Mouse (Mus musculus): Measurements from ENCODE around the gene Slc12a1. TPM values are rescaled to one million over a fixed set of nuclear protein-coding genes. Genes with fewer than 3 reads are reported as not detected.

Gene Slc12a1
- polyA plus RNA-seq, 1 experiment from 2014 or later = not detected

DNA sequence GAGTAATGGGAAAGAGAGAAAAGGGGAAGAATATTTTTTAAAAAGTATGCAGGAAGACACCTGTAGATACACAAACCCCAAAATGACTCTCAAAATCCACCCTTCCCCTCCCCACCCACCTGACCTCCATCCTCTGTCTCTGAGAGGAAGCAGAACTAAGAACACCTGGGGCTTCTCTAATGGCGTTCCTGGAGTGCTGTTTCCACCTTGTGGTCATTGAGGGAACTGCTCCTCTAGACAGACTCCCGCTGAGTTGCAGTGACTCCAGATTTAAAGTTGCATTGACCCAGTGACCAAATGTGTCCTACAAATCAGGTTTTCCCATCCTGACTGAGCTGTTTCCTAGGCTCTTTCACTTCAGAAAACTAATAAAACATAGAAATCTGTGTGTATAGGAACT, 36.9 kb downstream of the Slc12a1 start:
- H3K4me3 ChIP-seq (replicated peaks; ENCODE audit: low read length) = no peak overlapping the region
- H3K36me3 ChIP-seq (ENCODE audit: control insufficient read depth, insufficient read depth, low read length) = no peaks in the 10 kb centered on the region
- no peaks in the 10 kb centered on the region for H3K27me3 ChIP-seq (ENCODE audit: control insufficient read depth, insufficient read depth, low read length)
- H3K27ac ChIP-seq (ENCODE audit: low read length) = no peak overlapping the region
- no peak overlapping the region for H3K4me2 ChIP-seq (ENCODE audit: low read depth, low read length)
- no peak for ATAC-seq (ENCODE audit: insufficient read depth, low FRiP score)
- H3K9ac ChIP-seq (ENCODE audit: low read length) = no peak overlapping the region
- H3K4me1 ChIP-seq (ENCODE audit: control insufficient read depth, insufficient read depth, low read length) = no peaks in the 10 kb centered on the region
- 2% methylated on average over 2 of the region's 2 CpGs for WGBS
- H3K9me3 ChIP-seq (replicated peaks; ENCODE audit: control insufficient read depth, low read length) = no peaks in the 10 kb centered on the region

- no peak for ATAC-seq (ENCODE audit: insufficient read depth, low FRiP score)
- no peaks in the 10 kb centered on the region for H3K4me1 ChIP-seq (ENCODE audit: control insufficient read depth, insufficient read depth, low read length)
- no peak overlapping the region for H3K4me3 ChIP-seq (replicated peaks; ENCODE audit: low read length)
- no peaks in the 10 kb centered on the region for H3K9me3 ChIP-seq (replicated peaks; ENCODE audit: control insufficient read depth, low read length)
- no peak overlapping the region for H3K4me2 ChIP-seq (ENCODE audit: low read depth, low read length)
- no peak overlapping the region for H3K9ac ChIP-seq (ENCODE audit: low read length)
- no peak overlapping the region for H3K27ac ChIP-seq (ENCODE audit: low read length)
- H3K36me3 ChIP-seq (ENCODE audit: control insufficient read depth, insufficient read depth, low read length) = no peaks in the 10 kb centered on the region
- no peaks in the 10 kb centered on the region for H3K27me3 ChIP-seq (ENCODE audit: control insufficient read depth, insufficient read depth, low read length)
Observed at GRCm38 (mm10) chr2:125192905-125193304, 40.6 kb downstream of the Slc12a1 start.

DNA sequence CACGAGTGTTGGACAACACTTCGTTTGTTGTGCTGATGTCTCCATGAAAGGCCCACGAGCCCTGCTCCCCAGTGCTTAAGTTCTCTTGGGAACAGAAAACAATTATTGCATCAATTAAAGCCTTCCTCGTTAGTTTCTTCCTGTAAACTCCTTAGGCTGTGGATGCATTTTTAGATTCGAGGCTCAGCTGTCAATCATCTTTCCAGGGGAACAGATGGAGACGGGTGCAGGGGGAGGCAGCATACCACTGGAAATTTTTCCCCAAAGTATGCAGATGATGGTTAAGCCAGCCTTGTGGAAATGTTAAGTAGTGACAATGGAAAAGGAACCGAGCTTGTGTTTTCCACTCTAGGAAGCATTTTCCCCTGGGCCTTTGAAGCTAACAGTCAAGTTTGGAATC, 44.5 kb downstream of the Slc12a1 start:
- H3K27me3 ChIP-seq (ENCODE audit: control insufficient read depth, insufficient read depth, low read length) = no peaks in the 10 kb centered on the region
- H3K27ac ChIP-seq (ENCODE audit: low read length) = no peak overlapping the region
- no peaks in the 10 kb centered on the region for H3K9me3 ChIP-seq (replicated peaks; ENCODE audit: control insufficient read depth, low read length)
- H3K4me3 ChIP-seq (replicated peaks; ENCODE audit: low read length) = no peak overlapping the region
- 72% methylated on average over 7 of the region's 7 CpGs for WGBS
- H3K36me3 ChIP-seq (ENCODE audit: control insufficient read depth, insufficient read depth, low read length) = no peaks in the 10 kb centered on the region
- ATAC-seq (ENCODE audit: insufficient read depth, low FRiP score) = no peak
- no peaks in the 10 kb centered on the region for H3K4me1 ChIP-seq (ENCODE audit: control insufficient read depth, insufficient read depth, low read length)
- H3K4me2 ChIP-seq (ENCODE audit: low read depth, low read length) = no peak overlapping the region
- no peak overlapping the region for H3K9ac ChIP-seq (ENCODE audit: low read length)

GRCm38 (mm10) chr2:125208894-125209596, 56.7 kb downstream of the Slc12a1 start:
- ATAC-seq (ENCODE audit: insufficient read depth, low FRiP score) = no peak
- 65% methylated on average over 14 of the region's 14 CpGs for whole genome bisulfite sequencing
- H3K9me3 ChIP-seq (replicated peaks; ENCODE audit: control insufficient read depth, low read length) = no peaks in the 10 kb centered on the region
- H3K27ac ChIP-seq (ENCODE audit: low read length) = no peak overlapping the region
- H3K9ac ChIP-seq (ENCODE audit: low read length) = no peak overlapping the region
- no peaks in the 10 kb centered on the region for H3K36me3 ChIP-seq (ENCODE audit: control insufficient read depth, insufficient read depth, low read length)
- no peak overlapping the region for H3K4me3 ChIP-seq (replicated peaks; ENCODE audit: low read length)
- no peaks in the 10 kb centered on the region for H3K27me3 ChIP-seq (ENCODE audit: control insufficient read depth, insufficient read depth, low read length)
- no peak overlapping the region for H3K4me2 ChIP-seq (ENCODE audit: low read depth, low read length)
- H3K4me1 ChIP-seq (ENCODE audit: control insufficient read depth, insufficient read depth, low read length) = 0 out of 2 replicates have a peak, but pooled peaks cover 3% of the 10 kb centered on the region

GRCm38 (mm10) chr2:125211831-125212510, 59.7 kb downstream of the Slc12a1 start:
- H3K36me3 ChIP-seq (ENCODE audit: control insufficient read depth, insufficient read depth, low read length) = no peaks in the 10 kb centered on the region
- no peak overlapping the region for H3K4me2 ChIP-seq (ENCODE audit: low read depth, low read length)
- no peak overlapping the region for H3K27ac ChIP-seq (ENCODE audit: low read length)
- H3K4me3 ChIP-seq (replicated peaks; ENCODE audit: low read length) = no peak overlapping the region
- ATAC-seq (ENCODE audit: insufficient read depth, low FRiP score) = no peak
- no peak overlapping the region for H3K9ac ChIP-seq (ENCODE audit: low read length)
- 56% methylated on average over 10 of the region's 10 CpGs for WGBS
- no peaks in the 10 kb centered on the region for H3K9me3 ChIP-seq (replicated peaks; ENCODE audit: control insufficient read depth, low read length)
- H3K4me1 ChIP-seq (ENCODE audit: control insufficient read depth, insufficient read depth, low read length) = 0 out of 2 replicates have a peak, but pooled peaks cover 3% of the 10 kb centered on the region
- H3K27me3 ChIP-seq (ENCODE audit: control insufficient read depth, insufficient read depth, low read length) = no peaks in the 10 kb centered on the region

DNA sequence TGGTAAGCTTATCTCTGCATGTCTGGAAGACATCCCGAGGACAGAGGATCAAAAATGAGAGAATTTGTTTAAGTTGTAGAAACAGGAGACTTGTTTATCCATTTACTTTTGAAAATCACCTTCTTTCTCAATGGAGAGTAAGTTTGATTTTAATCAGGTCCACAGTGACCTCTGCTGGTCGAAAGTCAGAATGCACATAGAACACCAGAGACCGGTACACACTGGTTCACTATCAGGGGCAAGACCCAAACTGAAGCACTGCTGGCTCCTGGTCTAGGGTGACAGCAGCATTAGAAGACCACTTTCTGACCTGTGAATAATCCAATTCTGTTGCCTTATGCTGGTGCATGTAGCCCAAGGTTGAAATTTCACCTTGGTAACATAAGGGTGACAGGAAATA, 62.3 kb downstream of the Slc12a1 start:
- no peak overlapping the region for H3K4me2 ChIP-seq (ENCODE audit: low read depth, low read length)
- no peaks in the 10 kb centered on the region for H3K36me3 ChIP-seq (ENCODE audit: control insufficient read depth, insufficient read depth, low read length)
- no peak overlapping the region for H3K27ac ChIP-seq (ENCODE audit: low read length)
- ATAC-seq (ENCODE audit: insufficient read depth, low FRiP score) = no peak
- no peak overlapping the region for H3K9ac ChIP-seq (ENCODE audit: low read length)
- 0 out of 2 replicates have a peak, but pooled peaks cover 3% of the 10 kb centered on the region for H3K4me1 ChIP-seq (ENCODE audit: control insufficient read depth, insufficient read depth, low read length)
- H3K4me3 ChIP-seq (replicated peaks; ENCODE audit: low read length) = no peak overlapping the region
- H3K9me3 ChIP-seq (replicated peaks; ENCODE audit: control insufficient read depth, low read length) = no peaks in the 10 kb centered on the region
- H3K27me3 ChIP-seq (ENCODE audit: control insufficient read depth, insufficient read depth, low read length) = no peaks in the 10 kb centered on the region
- WGBS = 2% methylated on average over 3 of the region's 3 CpGs

- no peak for ATAC-seq (ENCODE audit: insufficient read depth, low FRiP score)
- H3K4me1 ChIP-seq (ENCODE audit: control insufficient read depth, insufficient read depth, low read length) = no peaks in the 10 kb centered on the region
- H3K9ac ChIP-seq (ENCODE audit: low read length) = no peak overlapping the region
- 59% methylated on average over 6 of the region's 6 CpGs for WGBS
- H3K4me2 ChIP-seq (ENCODE audit: low read depth, low read length) = no peak overlapping the region
- no peaks in the 10 kb centered on the region for H3K27me3 ChIP-seq (ENCODE audit: control insufficient read depth, insufficient read depth, low read length)
- H3K27ac ChIP-seq (ENCODE audit: low read length) = no peak overlapping the region
- H3K4me3 ChIP-seq (replicated peaks; ENCODE audit: low read length) = no peak overlapping the region
- H3K9me3 ChIP-seq (replicated peaks; ENCODE audit: control insufficient read depth, low read length) = no peaks in the 10 kb centered on the region
- H3K36me3 ChIP-seq (ENCODE audit: control insufficient read depth, insufficient read depth, low read length) = no peaks in the 10 kb centered on the region
Observed at GRCm38 (mm10) chr2:125217286-125217685, 65.0 kb downstream of the Slc12a1 start.

- no peak overlapping the region for H3K9ac ChIP-seq (ENCODE audit: low read length)
- no peak for ATAC-seq (ENCODE audit: insufficient read depth, low FRiP score)
Observed at GRCm38 (mm10) chr2:125218566-125218965, 66.3 kb downstream of the Slc12a1 start.

DNA sequence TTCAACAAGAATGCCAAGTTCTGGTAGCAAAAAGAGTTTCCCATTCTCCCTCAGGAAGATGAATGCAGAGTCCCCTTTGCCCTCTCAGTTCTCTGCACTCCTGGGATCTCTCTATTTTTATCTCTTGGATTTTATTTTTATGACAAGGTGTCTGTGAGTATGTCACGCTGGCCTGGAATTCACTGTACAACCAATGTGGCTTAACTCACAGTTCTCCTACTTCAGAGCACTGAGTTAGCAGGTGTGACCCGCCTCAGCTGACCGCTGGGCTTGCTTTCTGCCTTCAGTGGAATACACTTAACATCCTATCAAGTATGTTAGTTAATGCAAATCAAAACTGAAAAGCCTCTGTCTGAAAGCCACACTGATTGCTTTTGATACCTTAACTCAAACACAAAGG, 67.0 kb downstream of the Slc12a1 start:
- ATAC-seq (ENCODE audit: insufficient read depth, low FRiP score) = no peak
- WGBS = 75% methylated on average over 3 of the region's 3 CpGs

More at GRCm38 (mm10) chr2:125218566-125218965, 66.3 kb downstream of the Slc12a1 start:
- Histone ChIP-seq H3K36me3 (ENCODE audit: control insufficient read depth, insufficient read depth, low read length) (no peaks in the 10 kb centered on the region), H3K27me3 (ENCODE audit: control insufficient read depth, insufficient read depth, low read length) (no peaks in the 10 kb centered on the region), H3K4me1 (ENCODE audit: control insufficient read depth, insufficient read depth, low read length) (no peaks in the 10 kb centered on the region), H3K4me2 (ENCODE audit: low read depth, low read length) (no peak overlapping the region), H3K27ac (ENCODE audit: low read length) (no peak overlapping the region), H3K4me3 (replicated peaks; ENCODE audit: low read length) (no peak overlapping the region), H3K9me3 (replicated peaks; ENCODE audit: control insufficient read depth, low read length) (no peaks in the 10 kb centered on the region)
- 92% methylated on average over 1 of the region's 1 CpGs for WGBS

More for the DNA sequence above, 67.0 kb downstream of the Slc12a1 start:
- Histone ChIP-seq H3K4me1 (ENCODE audit: control insufficient read depth, insufficient read depth, low read length) (no peaks in the 10 kb centered on the region), H3K4me3 (replicated peaks; ENCODE audit: low read length) (no peak overlapping the region), H3K9me3 (replicated peaks; ENCODE audit: control insufficient read depth, low read length) (no peaks in the 10 kb centered on the region), H3K27ac (ENCODE audit: low read length) (no peak overlapping the region), H3K9ac (ENCODE audit: low read length) (no peak overlapping the region), H3K27me3 (ENCODE audit: control insufficient read depth, insufficient read depth, low read length) (no peaks in the 10 kb centered on the region), H3K36me3 (ENCODE audit: control insufficient read depth, insufficient read depth, low read length) (no peaks in the 10 kb centered on the region), H3K4me2 (ENCODE audit: low read depth, low read length) (no peak overlapping the region)
